Mouse (Mus musculus): ENCODE measurements around the gene Arhgef12. TPM values are rescaled to one million over a fixed set of nuclear protein-coding genes. Genes with fewer than 3 reads are reported as not detected.

Arhgef12 gene
- polyA plus RNA-seq, 1 experiment from 2014 or later, result 12.5 TPM

DNA sequence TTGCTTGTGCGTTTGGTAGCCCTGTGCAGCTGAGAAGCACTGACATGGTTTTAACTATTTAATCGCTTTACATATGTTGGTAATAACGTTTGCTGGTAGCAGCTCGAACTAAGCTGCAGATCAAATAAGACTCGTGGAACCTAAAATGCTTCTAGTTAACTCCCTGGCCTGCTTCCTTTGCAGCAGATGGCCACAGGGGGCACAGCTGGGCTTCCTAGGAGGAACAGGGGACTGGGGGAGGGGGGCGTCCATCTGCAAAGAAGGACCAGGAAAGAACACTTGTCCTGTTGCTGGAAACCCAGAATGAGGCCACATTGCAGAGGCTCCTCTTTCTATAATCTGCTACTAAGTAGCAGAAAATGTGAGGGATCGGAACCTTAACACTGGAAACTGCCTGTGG is 186.8 kb downstream of the Arhgef12 start:
- Histone ChIP-seq H3K36me3 (ENCODE audit: inconsistent target) (no peaks in the 10 kb centered on the region), H3K79me2 (ENCODE audit: inconsistent target) (no peaks in the 10 kb centered on the region), H3K4me3 (ENCODE audit: inconsistent target) (no peak overlapping the region), H3K27ac (no peak overlapping the region)
- 66% methylated on average over 7 of the region's 7 CpGs for WGBS (ENCODE audit: missing documents)

DNA sequence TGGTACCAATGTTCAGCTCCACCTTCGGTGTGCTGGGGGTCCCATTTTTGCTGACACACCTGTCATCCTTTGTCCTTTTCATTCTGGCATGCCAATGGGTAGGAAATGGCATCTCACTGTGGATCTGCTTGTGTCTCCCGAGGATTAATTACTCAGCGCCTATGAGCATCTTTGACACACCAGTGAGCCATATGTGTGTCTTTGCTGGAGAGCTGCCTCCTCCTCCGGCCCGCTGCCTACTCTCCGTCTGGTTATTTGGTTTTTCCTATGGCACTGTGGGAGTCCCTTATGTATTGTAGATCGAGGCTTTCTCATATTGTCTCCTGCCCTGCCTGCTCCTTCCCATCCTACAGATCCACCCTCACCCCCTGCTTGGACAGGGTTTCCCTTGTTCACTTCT is 189.1 kb downstream of the Arhgef12 start:
- H3K27ac ChIP-seq, result no peak overlapping the region
- 90% methylated on average over 6 of the region's 7 CpGs for WGBS (ENCODE audit: missing documents)
- no peak overlapping the region for H3K4me3 ChIP-seq (ENCODE audit: inconsistent target)
- no peaks in the 10 kb centered on the region for H3K36me3 ChIP-seq (ENCODE audit: inconsistent target)
- H3K79me2 ChIP-seq (ENCODE audit: inconsistent target), result no peaks in the 10 kb centered on the region

Other genes with a start within 250 kb of the Arhgef12 start
- not detected in 3 replicates for gene Grik4, start 162.7 kb downstream of the Arhgef12 start, polyA plus RNA-seq (2018)
- gene Tmem136, start 9.3 kb upstream of the Arhgef12 start, polyA plus RNA-seq (2018), result not detected in 3 replicates
- gene Pou2f3, start 103.1 kb upstream of the Arhgef12 start, polyA plus RNA-seq (2018), result not detected in 3 replicates
- gene Oaf, start 132.7 kb upstream of the Arhgef12 start, polyA plus RNA-seq (2018), result 2.1 to 4.0 TPM (median 2.5 TPM) in 3 replicates
- 0.13 to 0.22 TPM in 2 of 3 replicates, not detected in the other for gene Trim29, start 203.6 kb upstream of the Arhgef12 start, polyA plus RNA-seq (2018)